Mouse (Mus musculus) v-Abl transformed pro-B cells (cell line): ENCODE data around the gene Pikfyve.

Source experiments
- in situ Hi-C, 2 experiments: fragments of 400-800 bp; cut with MboI; formaldehyde crosslinking; loops; one replicate each; pipeline ENCODE4 v1.15.1; 2025; ENCODE audit not compliant: unreplicated experiment in 2 of 2

The Pikfyve gene

GRCm38 (mm10) chr1:65282766-65283165, 96.3 kb downstream of the Pikfyve start:
- in situ Hi-C loops, result loop anchor here (10.0 to 25.0 kb wide), 5 partner anchors 805 to 1620 kb away; no protein-coding TSS in a partner anchor

GRCm38 (mm10) chr1:65308476-65308875, 122.0 kb downstream of the Pikfyve start:
- in situ Hi-C loops, result loop anchor here in 1 of 2 experiments (25.0 kb wide), 1 partner anchor 1354 kb away; no protein-coding TSS in a partner anchor

GRCm38 (mm10) chr1:65311214-65311933, 124.9 kb downstream of the Pikfyve start:
- in situ Hi-C loops, result loop anchor here (10.0 to 25.0 kb wide), 2 partner anchors 1351 to 1583 kb away; no protein-coding TSS in a partner anchor

- in situ Hi-C loops, result loop anchor here (10.0 to 25.0 kb wide), 2 partner anchors 1350 to 1583 kb away; no protein-coding TSS in a partner anchor
Observed at GRCm38 (mm10) chr1:65312118-65312517, 125.6 kb downstream of the Pikfyve start.

- in situ Hi-C loops, result loop anchor here (10.0 to 25.0 kb wide), 2 partner anchors 1349 to 1582 kb away; no protein-coding TSS in a partner anchor
Observed at GRCm38 (mm10) chr1:65312896-65313295, 126.4 kb downstream of the Pikfyve start.

GRCm38 (mm10) chr1:65314054-65315021, 127.9 kb downstream of the Pikfyve start:
- in situ Hi-C loops, result loop anchor here (10.0 to 25.0 kb wide), 2 partner anchors 1348 to 1580 kb away; no protein-coding TSS in a partner anchor

GRCm38 (mm10) chr1:65315022-65315407, 128.5 kb downstream of the Pikfyve start:
- in situ Hi-C loops, result loop anchor here (10.0 to 25.0 kb wide), 2 partner anchors 1347 to 1580 kb away; no protein-coding TSS in a partner anchor
